Mouse (Mus musculus): Measurements from ENCODE around the gene Cdc42se2.

DNA sequence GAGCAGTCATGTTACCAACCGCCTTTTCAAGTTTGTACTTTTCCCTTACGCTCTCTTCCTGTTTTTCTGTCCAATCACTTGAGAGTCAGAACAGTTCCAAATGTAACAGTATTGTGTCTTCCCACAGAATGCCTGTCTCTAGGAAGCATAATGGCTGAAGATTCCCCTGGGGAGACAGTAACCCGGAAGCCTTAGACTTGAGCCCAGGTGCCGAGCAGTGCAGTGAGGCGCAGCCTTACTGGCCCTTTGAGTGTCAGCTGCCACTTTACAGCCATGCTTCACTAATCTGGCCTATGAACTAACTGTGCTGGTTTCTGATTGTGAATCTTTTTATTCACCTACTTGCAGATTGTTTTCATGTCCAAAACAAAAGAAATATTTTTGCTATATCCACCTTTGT lies 89.9 kb downstream of the Cdc42se2 start:
- TF ChIP-seq POLR2A (IDR thresholded peaks at IDR 0.05; ENCODE audit: low read depth, low read length) (no peak), CTCF (IDR thresholded peaks at IDR 0.05; ENCODE audit: borderline replicate concordance, insufficient read depth, low read length) (no peak)

All from embryonic fibroblast, embryonic 13.5 days (primary cell).